Mouse (Mus musculus): ENCODE measurements at regions not wholly inside any gene's neighbourhood (a gene's known extent, or its start where the extent isn't known, plus 50 kb on each side); places are given as distances from the start of the nearest gene placed in this dataset.

GRCm38 (mm10) chr14:99758045-99758444 is 459.6 kb downstream of the Klf5 start:
- no peak overlapping the region for H3K27ac ChIP-seq
- H3K4me3 ChIP-seq (replicated peaks): no peak overlapping the region
- no peaks in the 10 kb centered on the region for H3K36me3 ChIP-seq
- H3K27me3 ChIP-seq (replicated peaks): no peaks in the 10 kb centered on the region
- 0 out of 2 replicates have a peak, but pooled peaks cover 4% of the 10 kb centered on the region for H3K4me1 ChIP-seq
- H3K4me2 ChIP-seq: no peak overlapping the region
- no peak for ATAC-seq (ENCODE audit: insufficient read depth, low FRiP score, low read depth)
- no peak overlapping the region for H3K9ac ChIP-seq
- no peaks in the 10 kb centered on the region for H3K9me3 ChIP-seq
- 49% methylated on average over 5 of the region's 5 CpGs for WGBS

- 58% methylated on average over 3 of the region's 3 CpGs for WGBS
- no peak overlapping the region for H3K4me2 ChIP-seq
- H3K4me1 ChIP-seq: no peaks in the 10 kb centered on the region
- H3K36me3 ChIP-seq: no peaks in the 10 kb centered on the region
- H3K27ac ChIP-seq: no peak overlapping the region
- H3K9ac ChIP-seq: no peak overlapping the region
- H3K27me3 ChIP-seq (replicated peaks): no peaks in the 10 kb centered on the region
- ATAC-seq (ENCODE audit: insufficient read depth, low FRiP score, low read depth): no peak
- H3K4me3 ChIP-seq (replicated peaks): no peak overlapping the region
- H3K9me3 ChIP-seq: no peaks in the 10 kb centered on the region
Measured at GRCm38 (mm10) chr14:99763336-99763735, 464.8 kb downstream of the Klf5 start.

- peak; percentile 82 for ATAC-seq (ENCODE audit: insufficient read depth, low FRiP score, low read depth)
- no peak overlapping the region for H3K9ac ChIP-seq
- no peaks in the 10 kb centered on the region for H3K36me3 ChIP-seq
- H3K4me3 ChIP-seq (replicated peaks): no peak overlapping the region
- H3K27me3 ChIP-seq (replicated peaks): no peaks in the 10 kb centered on the region
- 51% methylated on average over 1 of the region's 1 CpGs for WGBS
- no peaks in the 10 kb centered on the region for H3K4me1 ChIP-seq
- peak overlapping the region; percentile 54; the same call in 1 of the 2 replicates for H3K27ac ChIP-seq
- H3K4me2 ChIP-seq: no peak overlapping the region
- no peaks in the 10 kb centered on the region for H3K9me3 ChIP-seq
Measured at GRCm38 (mm10) chr14:99771009-99771408, 472.5 kb downstream of the Klf5 start.

GRCm38 (mm10) chr14:99772774-99773423 is 474.4 kb downstream of the Klf5 start:
- peak overlapping the region; percentile 9; the same call in 1 of the 2 replicates for H3K4me3 ChIP-seq (replicated peaks)

GRCm38 (mm10) chr14:99778477-99778876 is 480.0 kb downstream of the Klf5 start:
- Histone ChIP-seq H3K4me2 (no peak overlapping the region), H3K4me3 (replicated peaks) (no peak overlapping the region), H3K9me3 (no peaks in the 10 kb centered on the region), H3K36me3 (no peaks in the 10 kb centered on the region), H3K9ac (no peak overlapping the region), H3K4me1 (no peaks in the 10 kb centered on the region), H3K27me3 (replicated peaks) (no peaks in the 10 kb centered on the region), H3K27ac (peak overlapping the region; percentile 3; the same call in 1 of the 2 replicates)
- 32% methylated on average over 8 of the region's 8 CpGs for WGBS
- ATAC-seq (ENCODE audit: insufficient read depth, low FRiP score, low read depth): peak; percentile 31; the same call in 1 of the 2 replicates

More at GRCm38 (mm10) chr14:99772774-99773423, 474.4 kb downstream of the Klf5 start:
- no peak for ATAC-seq (ENCODE audit: insufficient read depth, low FRiP score, low read depth)
- Histone ChIP-seq H3K9ac (no peak overlapping the region), H3K4me2 (peak overlapping the region; percentile 37), H3K27ac (peak overlapping the region; percentile 36; the same call in 1 of the 2 replicates), H3K27me3 (replicated peaks) (no peaks in the 10 kb centered on the region), H3K4me1 (no peaks in the 10 kb centered on the region), H3K36me3 (no peaks in the 10 kb centered on the region), H3K9me3 (no peaks in the 10 kb centered on the region)
- WGBS: 36% methylated on average over 19 of the region's 19 CpGs

GRCm38 (mm10) chr14:99778957-99779356 is 480.5 kb downstream of the Klf5 start:
- H3K4me3 ChIP-seq (replicated peaks): no peak overlapping the region
- H3K27ac ChIP-seq: no peak overlapping the region
- ATAC-seq (ENCODE audit: insufficient read depth, low FRiP score, low read depth): no peak

GRCm38 (mm10) chr14:99783646-99784045 is 485.2 kb downstream of the Klf5 start:
- no peaks in the 10 kb centered on the region for H3K36me3 ChIP-seq
- no peak overlapping the region for H3K27ac ChIP-seq
- H3K9me3 ChIP-seq: no peaks in the 10 kb centered on the region
- 84% methylated on average over 1 of the region's 1 CpGs for WGBS
- no peak overlapping the region for H3K4me3 ChIP-seq (replicated peaks)
- no peak overlapping the region for H3K9ac ChIP-seq
- H3K27me3 ChIP-seq (replicated peaks): no peaks in the 10 kb centered on the region
- H3K4me1 ChIP-seq: no peaks in the 10 kb centered on the region
- H3K4me2 ChIP-seq: no peak overlapping the region
- ATAC-seq (ENCODE audit: insufficient read depth, low FRiP score, low read depth): no peak

More at GRCm38 (mm10) chr14:99778957-99779356, 480.5 kb downstream of the Klf5 start:
- Histone ChIP-seq H3K4me2 (no peak overlapping the region), H3K4me1 (no peaks in the 10 kb centered on the region), H3K36me3 (no peaks in the 10 kb centered on the region), H3K9me3 (no peaks in the 10 kb centered on the region), H3K9ac (no peak overlapping the region), H3K27me3 (replicated peaks) (no peaks in the 10 kb centered on the region)
- 65% methylated on average over 4 of the region's 4 CpGs for WGBS

- ATAC-seq (ENCODE audit: insufficient read depth, low FRiP score, low read depth): no peak
- Histone ChIP-seq H3K4me3 (replicated peaks) (no peak overlapping the region), H3K27ac (no peak overlapping the region), H3K4me2 (no peak overlapping the region), H3K9ac (no peak overlapping the region), H3K36me3 (no peaks in the 10 kb centered on the region), H3K9me3 (no peaks in the 10 kb centered on the region), H3K4me1 (no peaks in the 10 kb centered on the region), H3K27me3 (replicated peaks) (no peaks in the 10 kb centered on the region)
- 86% methylated on average over 5 of the region's 5 CpGs for WGBS
Measured at GRCm38 (mm10) chr14:99785106-99785505, 486.6 kb downstream of the Klf5 start.

GRCm38 (mm10) chr14:99786367-99786766 is 487.9 kb downstream of the Klf5 start:
- Histone ChIP-seq H3K27me3 (replicated peaks) (no peaks in the 10 kb centered on the region), H3K36me3 (no peaks in the 10 kb centered on the region), H3K27ac (no peak overlapping the region), H3K4me3 (replicated peaks) (no peak overlapping the region), H3K9me3 (no peaks in the 10 kb centered on the region), H3K9ac (no peak overlapping the region), H3K4me1 (no peaks in the 10 kb centered on the region), H3K4me2 (no peak overlapping the region)
- 94% methylated on average over 1 of the region's 1 CpGs for WGBS
- ATAC-seq (ENCODE audit: insufficient read depth, low FRiP score, low read depth): no peak

GRCm38 (mm10) chr14:99788185-99788584 is 489.7 kb downstream of the Klf5 start:
- H3K9me3 ChIP-seq: no peaks in the 10 kb centered on the region
- no peaks in the 10 kb centered on the region for H3K27me3 ChIP-seq (replicated peaks)
- no peaks in the 10 kb centered on the region for H3K36me3 ChIP-seq
- H3K4me1 ChIP-seq: no peaks in the 10 kb centered on the region
- H3K9ac ChIP-seq: no peak overlapping the region
- H3K27ac ChIP-seq: no peak overlapping the region
- ATAC-seq (ENCODE audit: insufficient read depth, low FRiP score, low read depth): no peak
- no peak overlapping the region for H3K4me2 ChIP-seq
- H3K4me3 ChIP-seq (replicated peaks): no peak overlapping the region
- 68% methylated on average over 3 of the region's 3 CpGs for WGBS

- ATAC-seq (ENCODE audit: insufficient read depth, low FRiP score, low read depth): no peak
- Histone ChIP-seq H3K27ac (no peak overlapping the region), H3K9me3 (no peaks in the 10 kb centered on the region), H3K27me3 (replicated peaks) (no peaks in the 10 kb centered on the region), H3K36me3 (no peaks in the 10 kb centered on the region), H3K9ac (no peak overlapping the region), H3K4me3 (replicated peaks) (no peak overlapping the region), H3K4me1 (no peaks in the 10 kb centered on the region), H3K4me2 (no peak overlapping the region)
- 77% methylated on average over 4 of the region's 4 CpGs for WGBS
Measured at GRCm38 (mm10) chr14:99796293-99796692, 488.2 kb downstream of the Klf12 start.

GRCm38 (mm10) chr14:99806052-99806451 is 478.4 kb downstream of the Klf12 start:
- Histone ChIP-seq H3K4me2 (no peak overlapping the region), H3K4me3 (replicated peaks) (no peak overlapping the region), H3K36me3 (no peaks in the 10 kb centered on the region), H3K27me3 (replicated peaks) (no peaks in the 10 kb centered on the region), H3K27ac (peak overlapping the region; percentile 21; the same call in 1 of the 2 replicates), H3K9me3 (no peaks in the 10 kb centered on the region), H3K9ac (no peak overlapping the region), H3K4me1 (no peaks in the 10 kb centered on the region)
- no peak; the same call in 1 of the 2 replicates for ATAC-seq (ENCODE audit: insufficient read depth, low FRiP score, low read depth)
- 44% methylated on average over 1 of the region's 1 CpGs for WGBS

Measured in stomach, embryonic 15.5 days (tissue).